Mouse (Mus musculus) urinary bladder, postnatal 14 days (tissue): ENCODE data around the gene Lysmd1.
A peak's percentile ranks its signal among the peaks of the same experiment; 100 is the strongest.

Source experiments
- DNase-seq: peaks from one replicate; pipeline ENCODE4 v3.0.0; 2021; ENCODE audit warnings: low spot score

Gene Lysmd1

DNA sequence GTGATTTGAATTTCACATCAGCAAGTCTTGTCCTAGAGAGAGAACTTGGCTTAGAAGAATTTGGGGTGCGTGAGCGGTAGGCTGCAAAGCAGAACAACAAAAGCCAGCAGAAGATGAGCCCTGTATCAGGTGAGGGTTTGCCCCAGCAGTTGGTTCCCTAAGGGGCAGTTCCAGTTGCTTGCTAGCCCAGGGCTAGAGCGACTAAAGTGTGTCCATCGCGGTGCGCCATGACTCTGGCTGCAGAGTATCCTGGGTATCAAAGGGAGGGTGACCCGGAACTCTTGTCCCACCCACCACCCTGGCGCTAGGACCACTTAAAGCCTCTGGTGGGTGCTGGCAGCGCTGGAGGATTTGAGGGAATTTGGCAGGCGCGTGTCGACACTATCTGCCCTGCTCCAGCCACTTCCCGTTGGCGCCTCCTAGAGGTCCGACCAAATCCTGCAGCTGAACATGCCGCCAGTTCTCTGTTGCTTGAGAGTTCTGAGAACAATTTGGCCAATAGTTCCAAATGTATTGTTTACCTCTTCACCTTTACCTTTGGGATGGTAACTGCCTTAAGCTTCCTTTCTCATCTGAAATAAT lies 40.2 kb downstream of the Lysmd1 start:
- DNase-seq = peak; percentile 90

DNA sequence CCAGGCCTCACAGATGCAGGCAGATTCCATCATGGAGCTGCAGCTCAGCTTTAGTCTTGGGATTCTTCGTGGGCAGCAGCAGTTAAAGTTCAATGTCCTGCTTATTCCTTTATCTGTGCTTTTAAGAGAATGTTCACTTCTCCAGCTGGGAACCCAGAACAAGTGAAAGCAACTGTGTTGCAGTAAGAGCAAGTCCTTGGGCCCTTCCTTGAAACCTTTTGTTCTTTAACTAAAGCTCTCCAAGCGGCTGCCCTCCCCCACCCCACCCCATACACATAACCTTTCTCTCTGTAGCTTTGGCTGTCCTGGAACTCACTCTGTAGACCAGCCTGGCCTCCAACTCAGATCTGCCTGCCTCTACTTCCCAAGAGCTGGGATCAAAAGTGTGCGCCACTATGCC lies 42.6 kb downstream of the Lysmd1 start:
- no peak for DNase-seq

DNA sequence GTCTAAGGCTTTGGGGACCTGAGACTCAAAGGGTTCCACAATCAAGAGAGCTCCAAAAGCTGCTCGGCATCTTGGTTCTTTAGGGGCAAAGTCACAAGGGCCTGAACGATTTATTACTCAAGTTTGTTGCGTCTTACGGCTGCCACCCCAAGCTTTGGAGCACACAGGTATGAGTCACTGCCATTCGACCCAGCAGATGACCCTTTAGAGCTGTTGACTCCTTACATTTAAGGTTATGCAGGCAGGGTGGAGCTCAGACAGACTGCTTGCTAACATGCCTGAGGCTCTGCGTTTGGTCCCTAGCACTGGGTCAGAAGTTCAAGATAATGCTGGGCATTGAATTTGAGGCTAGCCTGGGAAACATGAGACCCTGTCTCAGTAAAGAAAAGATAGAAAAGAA lies 43.7 kb downstream of the Lysmd1 start:
- no peak for DNase-seq

DNA sequence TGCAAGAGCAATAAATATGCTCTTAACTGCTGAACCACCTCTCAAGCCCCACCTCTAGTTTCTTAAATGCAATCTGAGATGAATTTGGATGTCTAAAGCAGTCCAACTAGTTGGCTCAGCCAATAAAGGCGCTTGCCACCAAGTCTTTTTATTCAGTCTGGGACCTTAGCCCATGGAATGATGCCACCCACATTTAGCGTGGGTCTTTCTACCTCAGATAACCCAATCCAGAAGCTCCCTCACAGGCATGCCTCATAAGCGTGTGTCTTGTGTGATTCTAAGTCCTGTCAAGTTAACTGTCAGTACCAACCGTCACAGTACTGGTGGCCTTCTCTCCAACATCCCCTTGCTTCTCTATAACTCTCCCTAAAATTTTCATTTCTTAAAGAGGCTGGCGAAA lies 45.1 kb downstream of the Lysmd1 start:
- no peak for DNase-seq

DNA sequence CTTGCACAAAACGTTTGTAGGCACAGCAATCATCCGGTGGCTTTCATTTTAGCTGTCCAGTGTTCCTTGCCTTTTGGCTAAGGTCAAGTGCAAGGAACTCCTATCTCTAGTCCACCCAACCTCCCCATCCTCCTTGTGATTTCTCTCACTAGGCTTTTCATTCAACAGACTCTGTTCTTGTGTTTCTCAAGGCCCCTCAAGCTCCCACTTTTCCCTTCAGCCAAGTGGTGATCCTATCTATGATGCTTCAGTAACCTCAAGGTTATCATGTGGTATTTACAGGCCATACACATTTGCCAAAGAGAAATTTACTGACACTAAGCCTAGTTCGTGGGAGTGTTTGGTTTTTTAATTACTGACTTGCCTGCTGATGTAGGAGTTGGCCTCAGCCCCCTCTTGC lies 46.0 kb downstream of the Lysmd1 start:
- DNase-seq = no peak

DNA sequence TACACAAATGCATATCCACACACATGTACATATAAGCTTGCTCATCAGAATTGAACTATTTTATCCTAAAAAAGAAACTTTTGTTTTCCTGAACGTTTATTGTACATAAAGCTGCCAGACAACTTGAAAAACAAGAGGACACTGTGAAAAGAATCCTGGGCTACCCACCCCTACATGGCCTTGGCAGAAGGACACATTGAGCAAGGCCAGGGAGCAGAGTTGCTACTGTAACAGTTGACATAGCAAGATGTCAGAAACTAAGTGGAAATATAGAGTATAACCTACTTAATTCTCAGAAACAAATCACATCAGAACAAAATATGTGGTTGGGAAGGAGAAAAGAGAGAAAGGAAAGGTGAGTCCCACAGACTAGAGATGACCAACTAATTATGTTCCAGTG lies 48.0 kb downstream of the Lysmd1 start:
- DNase-seq = no peak

DNA sequence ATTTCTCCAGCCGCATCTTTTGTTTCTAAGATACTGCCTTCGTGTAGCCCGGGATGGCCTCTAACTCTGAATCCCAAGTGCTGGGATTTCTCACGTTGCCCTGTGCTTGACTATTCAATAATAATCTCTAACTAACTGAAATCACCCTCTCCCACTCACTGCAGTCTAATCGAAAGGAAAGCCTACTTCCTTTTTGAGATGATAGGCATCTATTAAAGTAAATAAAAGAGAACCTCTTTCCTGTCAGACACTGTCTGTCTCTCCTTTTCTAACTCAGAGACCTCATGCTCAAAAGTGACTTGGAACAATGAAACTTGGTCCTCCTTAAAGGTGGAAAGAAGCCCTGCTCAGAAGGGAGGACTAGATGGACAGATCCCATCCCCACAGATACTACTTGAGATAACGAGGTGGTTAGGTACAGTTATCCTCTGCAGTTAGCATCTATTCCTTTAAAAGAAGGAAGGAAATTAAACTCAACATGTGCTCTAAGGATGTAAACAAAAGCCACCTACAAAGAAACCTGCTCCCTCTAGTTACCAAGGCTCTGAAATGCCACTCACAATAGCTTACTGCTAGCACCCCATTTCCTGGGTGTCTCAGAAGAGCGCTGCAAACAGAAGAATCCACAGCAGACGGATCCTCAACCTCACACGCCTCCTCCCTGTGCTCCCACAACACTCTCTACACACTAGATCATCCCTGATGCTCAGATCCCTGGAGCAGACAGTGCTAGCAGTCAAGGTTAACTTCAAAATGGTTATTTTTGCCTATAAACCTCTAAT lies 51.1 kb downstream of the Lysmd1 start:
- DNase-seq = no peak

DNA sequence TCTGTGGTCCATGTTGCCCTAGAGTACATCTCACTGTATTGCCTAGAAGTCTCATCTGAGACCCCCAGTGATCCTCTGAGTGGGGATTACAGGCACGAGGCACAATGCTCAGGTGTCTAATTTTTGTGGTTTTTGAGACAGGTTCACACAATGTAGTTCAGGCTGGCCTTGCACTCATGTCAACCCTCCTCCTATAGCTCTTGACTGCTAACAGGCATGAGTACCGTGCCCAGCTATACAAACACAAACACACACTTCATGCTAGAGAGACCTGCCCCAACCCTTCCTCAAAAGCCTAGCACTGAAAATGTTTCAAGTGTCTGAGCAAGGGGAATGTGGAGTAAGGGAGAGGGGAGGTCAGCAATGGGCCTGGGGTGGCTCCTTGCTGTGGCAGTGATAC lies 52.2 kb downstream of the Lysmd1 start:
- no peak for DNase-seq

DNA sequence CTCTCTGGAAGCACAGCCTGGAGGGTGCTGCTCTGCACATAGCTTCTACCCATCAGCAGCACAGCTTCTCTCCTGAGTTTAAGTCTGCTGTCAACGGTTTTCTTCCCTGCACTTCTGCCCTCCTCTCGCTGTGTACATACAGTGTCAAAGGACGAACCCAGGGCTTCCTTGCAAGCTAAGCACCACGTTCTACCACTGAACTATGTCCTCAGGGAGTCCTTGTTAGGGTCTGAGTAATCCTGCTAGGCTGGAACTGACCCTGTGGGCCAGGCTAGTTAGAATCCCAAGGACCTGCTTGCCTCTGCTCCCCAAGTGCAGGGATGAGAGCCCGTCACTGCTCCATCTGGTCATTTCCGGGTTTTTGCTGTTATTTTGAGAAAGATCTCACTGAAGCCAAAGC lies 53.0 kb downstream of the Lysmd1 start:
- DNase-seq = no peak
